Mouse (Mus musculus) midbrain, postnatal 0 days (tissue): ENCODE results near the gene Ostm1. TPM values are rescaled to one million over a fixed set of nuclear protein-coding genes. Genes with fewer than 3 reads are reported as not detected.
A peak's percentile ranks its signal among the peaks of the same experiment; 100 is the strongest.

ENCODE experiments used
- ATAC-seq: fragments of 200-750 bp; cut with Nextera tagmentation; 2 replicates; pipeline ENCODE4 v1.8.0; 2017; ENCODE audit warnings: moderate number of reproducible peaks, mild to moderate bottlenecking, moderate TSS enrichment, moderate library complexity; ENCODE audit not compliant: low FRiP score
- DNase-seq: peaks from one replicate; pipeline ENCODE4 v3.0.0-alpha.2; 2015; ENCODE audit warnings: low spot score
- H3K27ac ChIP-seq: fragments of 300-500 bp; sonication (generic); 2 replicates; pipeline ENCODE4 v1.5.1; 2014; ENCODE audit warnings: low read depth, mild to moderate bottlenecking, low read length, mixed read lengths
- H3K27me3 ChIP-seq: fragments of 300-500 bp; sonication (generic); 2 replicates; pipeline ENCODE4 v1.6.1; 2014; ENCODE audit warnings: low read length, control low read depth, mixed read lengths; ENCODE audit not compliant: insufficient read depth
- H3K36me3 ChIP-seq: fragments of 300-500 bp; sonication (generic); 2 replicates; pipeline ENCODE4 v1.6.1; 2014; ENCODE audit warnings: low read length, control low read depth, mixed read lengths; ENCODE audit not compliant: insufficient read depth
- H3K4me1 ChIP-seq: fragments of 300-500 bp; sonication (generic); 2 replicates; pipeline ENCODE4 v1.6.1; 2014; ENCODE audit warnings: mild to moderate bottlenecking, control low read depth, antibody characterized with exemption, low read length, mixed read lengths; ENCODE audit not compliant: insufficient read depth
- H3K4me2 ChIP-seq: fragments of 300-500 bp; sonication (generic); 2 replicates; pipeline ENCODE4 v1.6.1; 2014; ENCODE audit warnings: low read depth, mild to moderate bottlenecking, low read length, mixed read lengths; ENCODE audit not compliant: poor library complexity, severe bottlenecking
- H3K4me3 ChIP-seq: fragments of 300-500 bp; sonication (generic); 2 replicates; pipeline ENCODE4 v1.5.1; 2014; ENCODE audit warnings: low read depth, mild to moderate bottlenecking, low read length, moderate library complexity
- H3K9ac ChIP-seq: fragments of 300-500 bp; sonication (generic); replicated peaks from 2 replicates; pipeline ENCODE4 v1.6.1; 2014; ENCODE audit warnings: mild to moderate bottlenecking, low read length, moderate library complexity, mixed read lengths; ENCODE audit not compliant: poor library complexity, severe bottlenecking
- H3K9me3 ChIP-seq: fragments of 300-500 bp; sonication (generic); 2 replicates; pipeline ENCODE4 v1.6.1; 2016; ENCODE audit warnings: low read length, control low read depth
- CTCF ChIP-seq: IDR thresholded peaks from 2 replicates; pipeline ENCODE4 v1.5.1; 2016; ENCODE audit warnings: antibody characterized with exemption, mild to moderate bottlenecking
- WGBS: fragments of 180-500 bp; shearing (Covaris S2); extraction: QIAGEN DNeasy Blood & Tissue Kit; methylation state at CpG from one replicate; pipeline ENCODE4 v1.1.7; 2014; 5-methylcytosine and 5-hydroxymethylcytosine counted together
- polyA plus RNA-seq: library from polyadenylated mRNA; unstranded; fragments of >200 nt; fragmentation: Nextera tagmentation; extraction: Ambion mirVana; gene quantifications from 2 replicates; pipeline ENCODE4 v1.2.1, GENCODE M21; 2015
- total RNA-seq: library from RNA; depleted of rRNA; stranded (reverse); fragments of >200 nt; gene quantifications from 2 replicates; pipeline ENCODE4 v1.2.3, GENCODE M21; 2014; rRNA removed

Gene Ostm1
- total RNA-seq, result 41.8 and 46.6 TPM in 2 replicates
- polyA plus RNA-seq, result 39.5 and 40.0 TPM in 2 replicates

DNA sequence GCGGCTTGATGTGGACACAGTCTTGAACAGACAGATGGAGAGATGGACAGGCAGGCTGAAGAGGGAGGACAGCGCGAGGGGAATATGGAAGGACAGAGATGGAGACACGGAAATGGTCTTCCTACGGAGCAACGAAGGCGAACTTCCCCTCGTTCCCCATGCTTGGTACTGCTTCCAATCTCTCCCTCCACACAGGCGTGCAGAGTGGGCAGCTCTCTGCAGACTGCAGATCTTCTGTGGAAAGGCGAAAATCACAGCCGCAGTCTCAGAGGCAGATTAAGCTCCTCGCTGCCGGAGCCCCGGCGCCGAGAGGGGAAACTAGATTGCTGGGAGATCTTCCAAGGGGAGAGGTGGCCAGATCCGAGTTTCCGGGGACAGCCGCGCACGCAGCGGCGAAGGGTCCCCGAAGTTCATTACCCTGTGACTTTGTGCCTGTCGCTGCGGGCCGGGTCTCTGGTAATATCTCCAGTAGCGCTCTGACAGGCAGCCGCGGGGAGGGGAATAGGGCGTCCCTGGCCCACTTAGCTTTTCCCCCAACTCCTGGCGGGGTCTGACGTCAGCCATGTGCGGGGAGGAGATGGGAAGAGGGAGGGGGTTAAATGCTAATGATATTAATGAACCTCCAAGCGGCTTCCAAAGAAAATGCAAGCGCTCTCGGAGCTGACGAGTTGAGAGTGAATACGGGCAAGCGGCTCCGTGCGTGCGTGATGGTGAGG, at the start of gene Ostm1, which contains the start of gene Nr2e1:
Ostm1 (plus strand) TSS at position 666 of the 716 bp plus-strand sequence.
Nr2e1 (minus strand) TSS at position 476 of the 716 bp plus-strand sequence.
- peak within 1 kb of the TSS; percentile 26 for H3K4me3 ChIP-seq
- peaks cover 67% of the 10 kb centered on the region for H3K27me3 ChIP-seq
- no peak within 1 kb of the TSS for H3K27ac ChIP-seq
- H3K9ac ChIP-seq, result no peak within 1 kb of the TSS
- TF ChIP-seq CTCF, result no peak
- no peaks in the 10 kb centered on the region for H3K36me3 ChIP-seq
- ATAC-seq (peak; percentile 53; the same call in 1 of the 2 replicates), DNase-seq (no peak)
- under 1% methylated on average over 43 of the region's 43 CpGs for WGBS
- no peaks in the 10 kb centered on the region for H3K4me1 ChIP-seq
- no peaks in the 10 kb centered on the region for H3K9me3 ChIP-seq
- peak within 1 kb of the TSS; percentile 37 for H3K4me2 ChIP-seq

DNA sequence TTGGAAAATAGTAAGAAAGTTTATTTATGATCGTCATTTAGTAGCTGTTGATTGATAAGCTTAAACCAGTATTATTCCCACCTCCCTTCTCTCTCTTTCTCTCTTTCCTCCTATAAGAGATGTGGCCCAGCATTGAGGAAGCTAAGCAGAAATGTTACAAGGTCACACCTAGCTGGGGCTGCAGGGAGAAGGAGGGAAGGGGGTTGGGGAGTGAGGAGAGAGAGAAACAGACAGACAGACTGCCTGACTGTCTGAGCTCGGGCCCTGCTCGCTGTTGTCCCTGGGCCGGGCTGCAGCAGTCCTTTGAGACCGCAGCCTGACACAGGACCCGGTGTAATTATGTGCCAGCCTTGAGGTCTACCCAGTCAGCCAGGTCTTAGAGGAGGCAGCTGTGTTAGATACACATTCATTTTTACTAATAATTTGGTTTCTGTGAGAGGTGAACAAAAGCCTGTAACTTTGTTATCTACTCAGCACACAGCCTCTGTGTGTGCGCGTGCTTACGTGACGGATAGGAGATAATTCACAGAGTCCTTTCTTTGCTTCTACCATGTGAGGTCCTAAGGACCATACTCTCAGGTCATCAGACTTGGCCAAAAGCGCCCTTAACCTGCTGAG, 49.7 kb upstream of the Ostm1 start:
- Histone ChIP-seq H3K4me1 (no peaks in the 10 kb centered on the region), H3K4me2 (no peak overlapping the region), H3K9ac (no peak overlapping the region), H3K4me3 (no peak overlapping the region), H3K36me3 (peaks cover 13% of the 10 kb centered on the region), H3K9me3 (no peaks in the 10 kb centered on the region), H3K27me3 (no peaks in the 10 kb centered on the region), H3K27ac (no peak overlapping the region)
- ATAC-seq (no peak), DNase-seq (no peak)
- no peak for TF ChIP-seq CTCF
- 86% methylated on average over 11 of the region's 11 CpGs for WGBS

DNA sequence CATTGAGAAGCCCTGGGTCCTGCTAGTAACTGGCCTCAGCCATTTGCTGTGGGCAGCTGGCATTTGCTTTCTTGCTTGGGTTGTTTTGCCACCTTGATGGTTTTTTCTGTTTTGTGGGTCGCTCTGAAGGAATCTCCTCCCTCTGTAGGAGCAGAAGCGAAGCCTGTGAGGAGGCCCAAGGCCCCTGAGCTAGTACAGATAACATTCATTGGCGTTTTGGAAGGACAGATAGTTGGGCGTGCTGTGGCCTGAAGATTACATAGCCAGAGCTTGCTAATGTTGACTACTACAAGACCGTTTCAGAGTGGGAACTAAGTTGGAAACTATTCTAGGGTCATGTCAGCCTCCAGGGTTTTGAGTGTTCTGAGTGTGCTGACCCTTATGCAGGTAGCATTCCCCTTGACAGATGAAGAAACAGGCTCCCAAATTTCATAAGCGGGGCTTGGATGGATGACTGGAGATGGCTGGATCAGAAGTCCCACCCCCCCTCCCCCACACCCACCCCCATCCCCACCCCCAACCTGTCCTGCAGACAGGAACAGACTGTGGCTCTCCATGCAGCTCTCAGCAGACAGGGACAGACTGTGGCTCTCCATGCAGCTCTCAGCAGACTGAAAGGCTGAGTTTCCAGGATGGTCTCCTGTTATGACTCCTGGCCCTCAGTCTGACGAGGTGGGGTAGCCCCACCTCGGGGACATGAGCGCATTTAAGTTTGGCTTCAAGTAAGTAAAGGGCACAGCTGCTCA, 45.9 kb upstream of the Ostm1 start:
- Histone ChIP-seq H3K27me3 (no peaks in the 10 kb centered on the region), H3K9ac (no peak overlapping the region), H3K36me3 (peaks cover 10% of the 10 kb centered on the region), H3K4me3 (no peak overlapping the region), H3K27ac (no peak overlapping the region), H3K4me2 (no peak overlapping the region), H3K4me1 (no peaks in the 10 kb centered on the region), H3K9me3 (no peaks in the 10 kb centered on the region)
- WGBS, result 90% methylated on average over 9 of the region's 9 CpGs
- ATAC-seq, result no peak
- no peak for TF ChIP-seq CTCF
- DNase-seq, result no peak

DNA sequence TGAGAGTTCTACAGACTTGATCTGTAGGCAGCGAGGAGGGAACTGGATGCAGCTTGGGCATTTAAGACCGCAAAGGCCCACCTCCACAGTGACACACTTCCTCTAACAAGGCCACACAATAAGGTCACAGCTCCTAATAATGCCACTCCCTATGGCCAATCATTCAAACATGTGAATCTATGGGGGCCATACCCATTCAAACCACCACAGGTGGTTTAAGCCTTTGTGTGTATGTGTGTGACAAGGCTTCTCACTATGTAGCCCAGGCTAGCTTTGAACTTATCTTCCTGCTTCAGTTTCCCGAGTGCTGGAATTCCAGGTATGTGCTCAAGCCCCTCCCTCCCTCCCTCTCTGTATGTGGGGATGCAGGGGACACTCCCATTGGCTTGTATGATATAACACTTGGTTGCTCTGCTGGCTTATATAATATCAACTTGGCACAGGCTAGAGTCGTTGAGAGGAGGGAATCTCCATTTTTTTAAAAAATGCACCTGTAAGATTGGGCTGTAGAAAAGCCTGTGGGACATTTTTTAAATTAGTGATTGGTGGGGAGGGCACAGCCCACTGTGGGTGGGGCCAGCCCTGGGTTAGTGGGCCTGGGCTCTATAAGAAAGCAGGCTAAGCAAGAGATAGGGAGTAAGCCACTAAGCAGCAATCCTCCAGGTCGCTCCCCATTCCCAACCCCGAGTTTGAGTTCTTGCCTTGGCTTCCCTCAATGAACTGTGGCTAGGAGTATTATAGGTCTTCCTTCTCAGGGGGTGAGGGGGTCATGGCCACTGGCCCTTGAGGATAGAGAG, 37.7 kb upstream of the Ostm1 start:
- Histone ChIP-seq H3K27me3 (no peaks in the 10 kb centered on the region), H3K4me3 (no peak overlapping the region), H3K36me3 (no peaks in the 10 kb centered on the region), H3K9me3 (no peaks in the 10 kb centered on the region), H3K27ac (no peak overlapping the region), H3K9ac (no peak overlapping the region), H3K4me2 (no peak overlapping the region), H3K4me1 (no peaks in the 10 kb centered on the region)
- ATAC-seq (no peak), DNase-seq (no peak)
- WGBS, result 85% methylated on average over 6 of the region's 6 CpGs
- TF ChIP-seq CTCF, result no peak

DNA sequence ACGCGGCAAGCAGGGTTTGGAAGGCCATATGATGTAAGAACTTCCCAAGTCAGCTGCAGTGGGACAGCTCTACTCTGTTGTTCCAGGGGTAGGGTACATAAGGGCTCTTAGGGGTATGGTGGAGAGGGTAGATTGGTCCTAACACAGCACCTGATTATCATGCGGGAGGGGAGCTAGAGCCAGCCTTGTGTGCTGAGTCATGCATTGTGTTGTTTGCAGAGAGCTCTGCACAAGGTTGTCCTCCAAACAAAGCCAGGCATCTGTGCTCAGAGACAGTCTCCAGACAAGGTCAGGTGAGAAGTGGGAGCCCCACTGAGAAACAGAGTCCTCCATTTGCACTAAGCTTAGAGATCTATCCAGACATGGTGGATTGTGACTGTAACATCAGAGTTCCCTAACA, 37.1 kb upstream of the Ostm1 start:
- no peaks in the 10 kb centered on the region for H3K4me1 ChIP-seq
- 97% methylated on average over 3 of the region's 3 CpGs for WGBS
- ATAC-seq, result no peak
- no peaks in the 10 kb centered on the region for H3K36me3 ChIP-seq
- DNase-seq, result no peak
- H3K4me2 ChIP-seq, result no peak overlapping the region
- H3K4me3 ChIP-seq, result no peak overlapping the region
- H3K27me3 ChIP-seq, result no peaks in the 10 kb centered on the region
- H3K9ac ChIP-seq, result no peak overlapping the region
- no peak overlapping the region for H3K27ac ChIP-seq
- no peak for TF ChIP-seq CTCF
- H3K9me3 ChIP-seq, result no peaks in the 10 kb centered on the region
